Mouse (Mus musculus): ENCODE measurements around the gene Creb3l4.
"Not testable (repeated sequence)": the region's sequence is repeated elsewhere in the genome, so short reads cannot be mapped to it uniquely, and the experiment has no call there.

The Creb3l4 gene

DNA sequence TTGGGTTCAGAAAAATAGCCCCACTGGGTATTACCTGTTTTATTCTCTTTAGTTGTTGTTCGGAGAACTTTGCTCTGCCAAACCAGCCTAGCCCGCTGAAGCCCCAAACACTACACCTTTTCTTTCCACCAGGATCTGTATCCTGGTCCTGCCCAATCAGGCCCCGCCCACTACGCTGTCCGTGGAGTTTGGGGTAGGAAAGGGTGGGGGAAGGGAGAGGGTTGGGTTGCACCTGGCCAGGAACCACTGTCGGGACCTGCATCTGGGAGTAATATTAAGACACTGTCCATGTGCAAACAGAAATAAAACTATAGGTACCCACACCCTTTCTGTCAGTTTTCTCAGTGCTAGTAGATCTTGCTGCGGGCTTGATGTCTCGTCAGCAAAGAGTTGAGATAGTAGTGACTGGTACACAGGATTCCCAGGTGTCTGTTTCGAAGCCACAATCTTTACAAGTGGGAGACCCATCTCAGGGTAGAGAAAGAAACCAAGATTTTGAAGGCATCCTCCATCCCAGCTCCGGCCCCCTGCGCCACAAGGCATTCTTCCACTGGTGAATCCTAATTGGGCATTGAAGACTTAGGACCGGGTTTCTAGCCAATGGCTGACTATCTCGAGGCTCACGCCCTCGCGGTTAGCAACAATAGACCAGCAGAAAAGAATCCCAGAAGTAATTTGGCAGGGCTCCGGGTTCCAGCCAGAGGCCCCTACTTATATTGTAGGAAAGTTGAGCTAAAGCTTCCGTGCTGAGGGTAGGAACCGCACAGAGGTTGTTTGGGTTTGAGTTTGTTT lies at the start of gene Creb3l4:
Gene Creb3l4, minus strand, starts transcription at position 529 of the 792 bp plus-strand sequence.
- no peak for DNase-seq (ENCODE audit: low read depth in 2 of 2, low spot score in 2 of 2)

DNA sequence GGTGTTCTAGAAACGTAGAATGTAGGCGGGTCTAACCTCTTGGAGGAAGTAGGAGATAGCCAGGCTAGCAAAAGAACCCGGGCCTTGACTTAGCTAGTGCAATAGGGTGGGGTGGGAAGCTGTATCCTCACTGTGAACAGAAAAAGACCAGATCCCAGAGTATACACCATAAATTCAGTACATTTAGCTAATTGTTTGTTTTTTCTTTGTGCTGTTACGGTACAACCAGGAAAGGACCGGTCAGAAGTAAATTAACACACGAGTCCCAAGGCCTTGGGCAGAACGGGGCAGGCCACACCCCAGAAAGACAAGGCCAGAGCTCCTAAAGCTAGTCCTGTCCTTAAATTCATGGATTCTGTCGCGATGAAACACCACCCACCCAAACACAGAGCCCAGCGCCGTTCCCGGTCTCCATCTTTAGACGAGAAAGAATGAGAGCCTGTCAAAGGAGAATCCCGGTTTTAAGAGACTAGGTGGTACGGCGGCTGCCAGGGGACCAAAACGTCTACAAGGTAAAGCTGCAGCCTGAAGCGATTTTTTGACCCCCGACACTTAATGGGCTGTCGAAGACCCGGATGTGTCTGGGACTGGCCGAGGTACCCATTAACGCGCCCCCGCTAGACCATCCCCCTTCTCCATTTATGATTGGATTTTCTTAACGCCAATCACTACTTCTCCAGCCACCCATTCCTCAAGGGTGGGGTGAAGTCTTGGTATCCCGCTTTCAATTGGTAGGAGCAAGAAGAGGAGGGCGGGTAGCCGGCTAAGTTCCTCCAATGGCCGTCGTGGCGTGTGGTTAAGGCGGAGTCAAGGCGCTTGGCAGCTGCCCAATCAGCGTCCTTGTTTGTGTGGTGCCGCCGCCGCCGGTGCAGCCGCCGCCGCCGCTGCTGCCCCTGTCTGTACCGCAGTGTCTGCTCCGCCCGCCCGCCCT lies 49.3 kb upstream of the Creb3l4 start, which contains the start of gene Gatad2b:
Gene Gatad2b, plus strand, starts transcription at position 834 of the 931 bp plus-strand sequence.
- peak; percentile 98 for DNase-seq (ENCODE audit: low read depth in 2 of 2, low spot score in 2 of 2)

DNA sequence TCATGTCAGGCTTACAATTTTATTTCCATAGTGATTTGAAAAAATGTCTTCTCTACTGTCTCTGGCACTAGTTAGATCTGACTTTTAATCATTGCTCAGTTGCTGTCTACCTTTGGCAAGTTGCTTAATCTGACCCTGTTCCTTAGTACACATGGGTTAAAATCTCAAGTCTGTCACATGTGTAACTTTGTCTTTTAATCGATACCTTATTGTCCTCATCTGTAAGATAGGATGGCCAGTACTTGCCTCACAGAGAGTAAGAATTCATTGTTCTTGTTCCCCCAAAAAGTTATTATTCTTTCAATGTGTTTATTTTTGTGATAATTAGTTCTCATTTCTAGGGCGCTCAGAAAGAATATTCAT lies 48.7 kb upstream of the Creb3l4 start:
- DNase-seq (ENCODE audit: low read depth in 2 of 2, low spot score in 2 of 2): no peak

DNA sequence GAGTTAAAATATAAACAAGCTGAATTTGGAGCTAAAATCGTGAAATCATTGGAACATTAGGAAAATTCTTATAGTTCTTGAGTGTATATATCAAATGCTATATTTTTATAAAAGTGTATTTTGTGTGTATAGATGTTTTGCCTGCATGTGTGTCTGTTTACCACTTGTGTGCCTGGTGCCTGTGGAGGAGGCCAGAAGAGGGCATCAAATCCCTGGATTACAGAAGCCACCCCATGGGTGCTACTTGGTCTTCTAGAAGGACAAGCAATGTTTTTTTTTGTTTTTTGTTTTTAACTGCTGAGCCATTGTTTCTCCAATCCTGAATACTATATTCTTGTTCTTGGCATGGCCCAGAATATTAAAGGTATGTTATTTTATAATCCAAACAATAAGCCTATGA lies 47.3 kb upstream of the Creb3l4 start:
- no peak for DNase-seq (ENCODE audit: low read depth in 2 of 2, low spot score in 2 of 2)

DNA sequence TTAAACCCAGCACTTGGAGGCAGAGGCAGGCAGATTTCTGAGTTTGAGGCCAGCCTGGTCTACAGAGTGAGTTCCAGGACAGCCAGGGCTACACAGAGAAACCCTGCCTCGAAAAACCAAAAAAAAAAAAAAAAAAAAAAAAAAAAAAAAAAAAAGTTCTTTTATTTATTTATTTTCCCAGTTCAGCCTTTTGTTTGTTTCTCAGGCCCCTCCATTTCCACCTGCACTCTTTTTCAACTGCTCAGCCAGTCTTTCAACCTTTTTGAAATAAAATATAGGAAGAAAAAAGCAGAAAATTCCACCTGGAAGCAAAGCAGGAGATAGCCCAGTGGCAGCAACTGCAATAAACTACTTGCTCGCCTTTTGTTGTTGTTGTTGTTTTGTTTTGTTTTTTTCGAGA lies 46.1 kb upstream of the Creb3l4 start:
- DNase-seq (ENCODE audit: low read depth in 2 of 2, low spot score in 2 of 2): not testable (repeated sequence)

DNA sequence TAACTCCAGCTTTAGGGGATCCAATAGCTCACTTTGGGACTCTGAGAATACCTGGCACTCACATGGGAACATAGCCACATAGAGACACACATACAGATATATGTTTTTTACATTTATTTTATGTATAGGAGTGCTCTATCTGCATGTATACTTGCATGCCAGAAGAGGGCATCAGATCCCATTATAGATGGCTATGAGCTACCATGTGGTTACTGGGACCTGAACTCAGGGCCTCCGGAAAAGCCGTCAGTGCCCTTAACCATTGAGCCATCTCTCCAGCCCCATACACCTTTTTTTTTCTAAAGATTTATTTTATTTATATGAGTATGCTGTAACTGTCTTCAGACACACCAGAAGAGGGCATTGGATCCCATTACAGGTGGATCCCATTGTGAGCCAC lies 40.8 kb upstream of the Creb3l4 start:
- no peak for DNase-seq (ENCODE audit: low read depth in 2 of 2, low spot score in 2 of 2)

DNA sequence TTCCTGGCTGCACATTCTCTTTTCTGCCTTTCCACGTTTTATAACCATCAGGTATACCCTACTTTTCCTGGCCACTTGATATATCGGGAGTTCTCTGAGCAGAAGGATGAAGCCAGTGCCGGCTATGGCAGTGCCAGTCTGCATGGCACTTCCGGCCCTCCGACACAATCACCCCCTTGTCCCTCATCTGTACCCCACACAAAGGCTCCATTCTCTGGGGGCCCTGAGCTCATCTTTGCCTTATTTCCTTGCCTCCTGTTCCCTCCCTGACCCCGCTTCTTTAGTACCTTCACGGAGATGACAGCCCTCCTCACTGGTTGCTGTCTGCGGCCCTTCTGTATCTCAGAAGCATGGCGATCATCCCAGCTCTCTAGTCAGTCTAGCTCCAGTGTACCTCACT lies 37.4 kb upstream of the Creb3l4 start:
- DNase-seq (ENCODE audit: low read depth in 2 of 2, low spot score in 2 of 2): no peak

DNA sequence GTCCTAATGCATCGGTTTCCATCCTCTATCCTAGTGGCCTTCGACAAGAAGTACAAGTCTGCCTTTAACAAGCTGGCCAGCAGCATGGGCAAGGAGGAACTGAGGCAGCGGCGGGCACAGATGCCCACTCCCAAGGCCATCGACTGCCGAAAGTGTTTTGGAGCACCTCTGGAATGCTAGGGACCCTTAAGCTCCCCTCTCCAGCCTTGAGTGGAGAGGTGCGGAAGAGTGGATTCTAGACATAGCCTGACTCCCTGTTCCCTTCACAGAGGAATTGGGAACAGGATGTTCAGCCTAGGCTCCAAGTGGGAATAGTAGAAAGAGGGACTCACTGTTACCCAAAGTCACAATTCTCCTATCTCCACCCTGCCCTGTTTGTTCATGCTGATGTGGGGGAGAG lies 36.4 kb upstream of the Creb3l4 start:
- DNase-seq (ENCODE audit: low read depth in 2 of 2, low spot score in 2 of 2): no peak

DNA sequence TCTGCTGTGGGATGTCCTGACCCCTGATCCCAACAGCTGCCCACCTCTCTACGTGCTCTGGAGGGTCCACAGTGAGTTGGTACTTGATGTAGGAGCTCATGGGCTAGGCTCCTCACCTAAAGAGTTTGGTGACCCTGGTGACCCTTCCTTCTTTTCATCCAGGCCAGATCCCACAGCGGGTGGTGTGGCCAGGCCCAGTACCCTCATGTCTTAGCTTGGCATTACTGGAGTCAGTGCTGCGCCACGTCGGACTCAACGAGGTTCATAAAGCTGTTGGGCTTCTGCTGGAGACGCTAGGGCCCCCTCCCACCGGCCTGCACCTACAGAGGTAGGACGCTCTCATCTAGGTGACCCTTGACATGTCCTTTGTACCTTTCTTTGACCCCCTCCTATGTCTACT lies 35.9 kb upstream of the Creb3l4 start:
- no peak for DNase-seq (ENCODE audit: low read depth in 2 of 2, low spot score in 2 of 2)

DNA sequence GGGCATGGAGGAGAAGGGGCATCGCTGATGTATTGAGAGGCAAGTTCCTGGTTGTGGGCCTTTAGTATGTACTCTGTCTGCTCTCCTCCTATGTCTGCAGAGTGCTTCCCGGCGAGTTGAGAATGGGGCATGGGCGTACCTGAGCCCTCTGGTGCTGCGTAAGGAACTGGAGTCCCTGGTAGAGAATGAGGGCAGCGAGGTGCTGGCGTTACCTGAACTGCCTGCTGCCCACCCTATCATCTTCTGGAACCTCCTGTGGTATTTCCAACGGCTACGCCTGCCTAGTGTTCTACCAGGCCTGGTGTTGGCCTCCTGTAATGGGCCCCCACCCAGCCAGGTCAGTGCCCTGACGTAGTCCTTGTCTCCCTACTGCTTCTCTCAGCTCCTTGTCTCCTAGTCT lies 34.9 kb upstream of the Creb3l4 start:
- DNase-seq (ENCODE audit: low read depth in 2 of 2, low spot score in 2 of 2): no peak

DNA sequence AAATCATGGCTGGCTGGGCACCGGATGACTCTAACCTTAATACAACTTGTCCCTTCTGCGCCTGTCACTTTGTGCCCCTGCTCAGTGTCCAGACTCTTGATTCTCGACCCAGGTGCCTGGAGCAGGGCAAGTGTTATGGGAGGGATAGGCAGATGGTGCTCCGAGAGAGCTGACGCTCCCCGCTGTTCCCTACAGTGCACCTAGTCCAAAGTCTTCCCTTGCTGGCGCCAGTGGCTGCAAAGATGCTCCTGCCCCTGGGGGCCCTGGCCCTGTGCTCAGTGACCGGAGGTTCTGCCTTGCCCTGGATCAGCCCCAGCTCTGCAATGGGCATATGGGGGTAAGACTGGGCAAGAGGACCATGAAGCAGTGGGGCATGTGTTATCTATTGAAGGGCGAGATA lies 34.5 kb upstream of the Creb3l4 start:
- DNase-seq (ENCODE audit: low read depth in 2 of 2, low spot score in 2 of 2): no peak

DNA sequence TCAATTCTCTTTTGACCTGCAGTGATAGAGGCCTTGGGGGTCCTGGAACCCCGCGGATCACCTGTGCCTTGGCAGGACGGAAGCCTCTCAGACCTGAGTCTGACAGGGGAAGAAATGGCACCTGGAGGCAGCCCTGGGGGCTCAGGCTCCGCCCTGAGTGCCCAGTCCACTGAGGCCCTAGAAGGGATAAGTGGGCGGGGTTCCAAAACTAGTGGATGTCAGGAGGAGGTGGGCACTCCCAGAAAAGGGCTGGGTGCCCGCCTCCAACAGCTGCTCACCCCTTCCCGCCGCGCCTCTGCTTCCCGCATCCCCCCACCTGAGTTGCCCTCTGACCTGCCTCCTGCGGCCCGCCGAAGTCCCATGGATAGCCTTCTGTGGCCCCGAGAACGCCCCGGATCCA lies 33.5 kb upstream of the Creb3l4 start:
- DNase-seq (ENCODE audit: low read depth in 2 of 2, low spot score in 2 of 2): no peak

DNA sequence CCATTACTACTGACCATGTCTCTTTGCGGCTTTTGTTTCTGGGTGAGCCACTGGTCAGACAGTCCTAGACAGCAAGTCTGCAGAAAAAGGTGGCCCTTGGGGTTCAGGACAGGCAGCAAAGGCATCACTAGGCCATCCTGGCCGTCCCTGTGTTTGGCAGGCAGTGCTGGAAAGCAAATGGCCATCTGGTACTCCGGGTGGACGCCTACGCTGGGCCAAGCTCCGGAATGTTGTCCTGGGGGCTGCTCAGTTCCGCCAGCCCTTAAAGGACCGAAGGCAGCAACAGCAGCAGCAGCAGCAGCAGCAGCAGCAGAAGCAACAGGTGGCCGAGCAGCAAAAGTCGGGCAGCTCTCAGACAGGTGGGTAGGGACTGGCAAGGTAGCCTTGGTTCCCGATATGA lies 32.0 kb upstream of the Creb3l4 start:
- no peak for DNase-seq (ENCODE audit: low read depth in 2 of 2, low spot score in 2 of 2)

DNA sequence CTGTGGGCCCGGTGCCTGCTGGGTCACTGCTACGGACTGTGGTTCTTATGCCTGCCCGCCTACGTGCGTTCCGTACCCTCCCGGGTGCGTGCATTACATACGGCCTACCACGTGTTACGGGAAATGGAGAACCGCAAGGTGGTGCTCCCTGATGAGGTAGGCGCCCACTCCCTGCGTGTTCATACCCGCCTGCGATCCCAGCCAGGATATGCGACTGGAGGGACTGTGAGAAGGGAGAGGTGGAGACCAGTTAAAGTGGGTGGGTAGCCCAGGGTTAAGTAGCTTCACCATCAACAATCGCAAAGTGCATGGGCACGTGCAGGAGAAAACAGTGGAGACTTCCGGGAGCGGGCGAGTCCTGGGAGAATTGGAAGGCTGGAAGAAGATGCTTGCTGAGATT lies 30.5 kb upstream of the Creb3l4 start:
- DNase-seq (ENCODE audit: low read depth in 2 of 2, low spot score in 2 of 2): no peak

DNA sequence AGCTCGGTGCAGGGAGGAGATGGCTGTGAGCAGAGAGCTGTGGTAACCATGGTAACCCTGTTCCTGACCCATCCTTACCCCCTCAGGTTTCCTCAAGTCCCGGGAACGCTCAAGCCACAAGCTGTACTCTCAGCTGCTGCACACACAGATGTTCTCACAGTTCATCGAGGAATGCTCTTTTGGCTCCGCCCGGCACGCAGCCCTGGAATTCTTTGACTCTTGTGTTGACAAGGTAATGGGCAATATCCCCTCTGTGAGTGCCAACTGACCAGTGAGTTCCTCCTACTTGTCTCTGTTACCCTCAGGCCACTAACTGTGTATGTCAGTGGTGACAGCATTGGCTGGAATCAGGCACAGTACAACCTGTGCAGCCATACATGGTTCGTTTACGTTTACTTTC lies 28.9 kb upstream of the Creb3l4 start:
- DNase-seq (ENCODE audit: low read depth in 2 of 2, low spot score in 2 of 2): no peak

DNA sequence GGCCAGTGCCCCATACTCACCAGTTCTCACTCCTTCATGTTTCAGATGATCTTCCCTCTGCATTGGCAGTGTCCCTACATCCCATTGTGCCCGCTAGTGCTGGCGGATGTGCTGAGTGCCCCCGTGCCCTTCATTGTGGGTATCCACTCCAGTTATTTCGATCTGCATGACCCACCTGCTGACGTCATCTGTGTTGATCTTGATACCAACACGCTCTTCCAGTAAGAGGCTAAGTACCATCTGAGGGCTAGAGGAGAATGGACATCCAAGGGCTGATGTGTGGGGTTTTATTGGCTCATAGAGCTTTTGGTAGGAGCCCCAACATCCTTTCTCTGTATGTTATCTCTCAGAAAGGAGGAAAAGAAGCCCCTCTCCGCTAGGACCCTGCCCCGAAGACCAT lies 27.5 kb upstream of the Creb3l4 start:
- no peak for DNase-seq (ENCODE audit: low read depth in 2 of 2, low spot score in 2 of 2)

DNA sequence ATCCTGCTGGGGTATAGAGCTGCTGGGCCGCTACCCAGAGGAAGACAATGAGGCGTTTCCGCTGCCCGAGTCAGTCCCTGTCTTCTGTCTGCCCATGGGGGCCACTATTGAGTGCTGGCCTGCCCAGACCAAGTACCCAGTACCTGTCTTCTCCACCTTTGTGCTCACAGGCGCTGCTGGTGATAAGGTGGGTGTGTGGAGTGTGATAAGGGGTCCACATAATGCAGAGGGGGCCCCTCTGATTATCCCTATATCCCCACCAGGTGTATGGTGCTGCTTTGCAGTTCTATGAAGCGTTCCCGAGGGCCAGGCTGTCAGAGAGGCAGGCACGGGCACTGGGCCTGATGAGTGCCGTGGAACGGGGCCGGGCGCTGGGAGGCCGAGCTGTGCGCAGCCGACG lies 25.7 kb upstream of the Creb3l4 start:
- DNase-seq (ENCODE audit: low read depth in 2 of 2, low spot score in 2 of 2): no peak

DNA sequence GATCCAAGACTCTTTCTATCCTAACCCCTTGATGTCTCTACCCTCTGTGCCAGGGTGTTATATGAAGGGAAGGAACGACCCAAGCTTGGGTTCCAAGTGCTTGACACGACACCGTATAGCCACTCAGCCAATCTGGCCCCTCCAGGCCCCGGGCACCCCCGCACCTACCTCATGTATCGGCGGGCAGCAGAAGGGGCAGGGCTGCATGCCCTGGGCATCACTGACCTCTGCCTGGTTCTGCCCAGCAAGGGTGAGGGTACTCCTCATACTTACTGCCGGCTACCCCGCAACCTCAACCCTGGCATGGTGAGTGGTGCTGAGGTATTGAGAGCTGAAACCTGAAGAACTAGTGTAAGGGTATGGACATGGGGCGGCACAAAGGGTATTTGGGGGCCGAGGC lies 24.9 kb upstream of the Creb3l4 start:
- no peak for DNase-seq (ENCODE audit: low read depth in 2 of 2, low spot score in 2 of 2)

DNA sequence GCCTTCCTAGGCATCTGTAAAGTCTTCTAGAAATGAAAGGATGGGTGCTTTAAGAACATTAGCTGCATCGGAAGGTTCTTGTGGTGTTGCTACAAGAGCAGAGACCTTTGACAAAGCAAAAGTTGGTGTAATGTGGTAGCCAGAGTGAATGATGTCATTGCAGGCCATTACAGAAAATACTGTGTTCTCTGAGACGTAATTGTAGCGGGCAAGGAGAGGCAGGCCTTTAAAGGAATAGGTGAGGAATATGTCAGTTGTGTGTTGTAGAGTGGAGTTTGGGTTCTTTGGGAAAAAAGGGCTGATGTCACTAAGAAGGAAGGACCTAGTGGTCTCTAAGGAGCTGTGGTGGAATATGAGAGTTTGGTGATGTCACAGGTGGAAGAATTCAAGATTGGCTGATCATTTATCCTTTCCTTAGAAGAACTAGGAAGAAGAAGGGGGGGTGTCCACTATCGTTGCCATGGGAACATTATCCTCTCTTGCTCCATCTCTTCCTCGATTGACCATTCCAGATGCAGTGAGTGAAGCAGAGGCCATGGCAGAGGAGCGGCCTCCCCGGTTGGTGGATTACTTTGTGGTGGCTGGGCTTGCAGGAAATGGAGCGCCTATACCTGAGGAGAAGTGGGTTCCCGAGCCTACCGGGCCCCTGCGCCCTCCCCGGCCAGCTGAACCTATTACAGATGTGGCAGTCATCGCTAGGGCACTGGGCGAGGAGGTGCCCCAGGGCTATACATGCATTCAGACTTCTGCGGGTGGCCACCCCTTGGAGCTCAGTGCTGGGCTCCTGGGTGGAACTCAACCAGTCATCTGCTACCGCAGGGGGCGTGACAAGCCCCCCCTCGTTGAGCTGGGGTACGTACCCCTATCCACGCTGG lies 23.8 kb upstream of the Creb3l4 start:
- DNase-seq (ENCODE audit: low read depth in 2 of 2, low spot score in 2 of 2): peak in 1 of 2 experiments; percentile 5

DNA sequence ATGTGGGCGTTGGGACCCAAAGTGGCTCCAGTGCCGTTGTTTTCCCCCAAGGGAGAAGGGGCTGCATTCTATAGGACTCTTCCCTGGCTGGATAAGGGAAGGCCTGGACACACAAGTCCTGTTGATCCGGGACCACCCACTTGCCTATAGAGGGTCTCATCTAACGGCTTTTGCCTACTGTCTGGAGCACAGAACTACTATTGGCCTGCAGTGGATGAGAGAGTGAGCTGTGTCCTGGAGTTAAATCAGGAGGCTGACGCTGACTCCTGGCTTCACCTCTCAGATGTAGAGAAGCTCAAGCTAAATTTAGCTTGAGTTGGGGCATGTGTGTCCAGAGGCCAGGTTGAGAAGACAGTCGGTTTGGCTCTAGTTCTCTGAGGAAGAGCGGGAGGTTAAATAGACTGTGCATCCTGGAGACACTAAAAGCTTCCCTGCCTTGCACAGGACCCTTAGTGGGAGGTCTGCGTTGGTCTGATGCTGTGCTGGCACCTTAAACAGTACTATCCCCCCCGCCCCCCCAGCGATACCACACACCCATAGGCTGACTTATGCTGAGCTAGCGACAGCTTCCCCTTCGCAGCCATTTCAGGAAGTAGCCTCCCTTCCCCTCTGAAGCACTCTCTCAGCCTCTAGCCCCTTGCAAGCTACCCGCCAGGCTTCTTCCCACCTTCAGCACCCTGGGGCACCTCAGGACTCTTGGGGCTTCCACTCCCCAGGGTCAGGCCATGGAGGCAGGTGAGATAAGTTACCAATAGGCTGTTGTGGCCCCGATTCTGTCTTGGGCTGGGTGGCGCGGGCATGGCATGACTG lies 22.8 kb upstream of the Creb3l4 start:
- DNase-seq (ENCODE audit: low read depth in 2 of 2, low spot score in 2 of 2): peak; percentile 42 to 44

Measured in CD8-positive naive resting alpha-beta T cell, adult 2 months (primary cell).